Mouse (Mus musculus) right cerebral cortex, adult 2 months (tissue): ENCODE measurements around the gene Ankle2.

Experiments used
- DNase-seq, 2 experiments: peaks; one replicate each; pipeline ENCODE4 v3.0.0; 2021 to 2022; ENCODE audit warnings: low spot score in 2 of 2

Ankle2 gene

GRCm38 (mm10) chr5:110230780-110231461 lies at the start of gene Ankle2:
Gene Ankle2, plus strand, starts transcription at chr5:110231004.
- peak; percentile 89 to 90 for DNase-seq

- no peak for DNase-seq
These were observed 49.1 kb upstream of the Ankle2 start for GRCm38 (mm10) chr5:110181716-110182115.

- no peak for DNase-seq
These were observed 27.5 kb upstream of the Ankle2 start for GRCm38 (mm10) chr5:110203164-110203895.

GRCm38 (mm10) chr5:110204777-110205176 lies 26.0 kb upstream of the Ankle2 start:
- no peak for DNase-seq

GRCm38 (mm10) chr5:110211312-110211711 lies 19.5 kb upstream of the Ankle2 start:
- no peak for DNase-seq

- DNase-seq, result no peak
These were observed 14.0 kb upstream of the Ankle2 start for GRCm38 (mm10) chr5:110216780-110217179.

GRCm38 (mm10) chr5:110220331-110220730 lies 10.5 kb upstream of the Ankle2 start:
- DNase-seq, result no peak

GRCm38 (mm10) chr5:110222757-110223156 lies 8.0 kb upstream of the Ankle2 start:
- no peak for DNase-seq

GRCm38 (mm10) chr5:110225056-110225455 lies 5.7 kb upstream of the Ankle2 start:
- DNase-seq, result no peak

- DNase-seq, result no peak
These were observed 3.4 kb upstream of the Ankle2 start for GRCm38 (mm10) chr5:110227336-110227883.

GRCm38 (mm10) chr5:110230401-110230779 lies 414 bp upstream of the Ankle2 start:
- no peak for DNase-seq

GRCm38 (mm10) chr5:110231638-110232037 lies 834 bp downstream of the Ankle2 start:
- no peak for DNase-seq

GRCm38 (mm10) chr5:110232346-110232745 lies 1.5 kb downstream of the Ankle2 start:
- no peak for DNase-seq

- no peak for DNase-seq
These were observed 13.3 kb downstream of the Ankle2 start for GRCm38 (mm10) chr5:110244091-110244490.

GRCm38 (mm10) chr5:110266941-110267340 lies 36.1 kb downstream of the Ankle2 start:
- DNase-seq, result no peak

GRCm38 (mm10) chr5:110269141-110270101 lies 38.6 kb downstream of the Ankle2 start, which contains the start of gene Pgam5:
Gene Pgam5, minus strand, starts transcription at chr5:110269913.
- DNase-seq, result peak; percentile 85 to 86

GRCm38 (mm10) chr5:110270242-110270641 lies 39.4 kb downstream of the Ankle2 start:
- no peak for DNase-seq

- DNase-seq, result no peak
These were observed 43.3 kb downstream of the Ankle2 start for GRCm38 (mm10) chr5:110274147-110274546.

GRCm38 (mm10) chr5:110274846-110275245 lies 44.0 kb downstream of the Ankle2 start:
- no peak for DNase-seq

GRCm38 (mm10) chr5:110276391-110276790 lies 45.6 kb downstream of the Ankle2 start:
- DNase-seq, result no peak

- no peak for DNase-seq
These were observed 46.1 kb downstream of the Ankle2 start for GRCm38 (mm10) chr5:110276910-110277309.

- no peak for DNase-seq
These were observed 51.2 kb downstream of the Ankle2 start for GRCm38 (mm10) chr5:110281984-110282383.
